Mouse (Mus musculus): ENCODE measurements around the gene Shpk. TPM values are rescaled to one million over a fixed set of nuclear protein-coding genes. Genes with fewer than 3 reads are reported as not detected.

Gene Shpk
- polyA plus RNA-seq, 1 experiment from 2014 or later, result 8.2 TPM

- no peak overlapping the region for H3K27ac ChIP-seq (ENCODE audit: low read depth)
- ATAC-seq (no peak), DNase-seq (no peak)
- WGBS (ENCODE audit: insufficient replicate concordance), result 81% methylated on average over 8 of the region's 8 CpGs
- no peak overlapping the region for H3K4me3 ChIP-seq (ENCODE audit: low read depth, low read length)
- no peaks in the 10 kb centered on the region for H3K9me3 ChIP-seq (ENCODE audit: low read length)
- peaks cover 3% of the 10 kb centered on the region; the same call in 1 of the 2 replicates for H3K36me3 ChIP-seq (replicated peaks; ENCODE audit: insufficient read depth, low read length)
- peaks cover 13% of the 10 kb centered on the region for H3K4me1 ChIP-seq (ENCODE audit: insufficient read depth)
- H3K9ac ChIP-seq (replicated peaks), result no peak overlapping the region
- TF ChIP-seq EP300 (IDR thresholded peaks at IDR 0.05; ENCODE audit: low read depth) (no peak), CTCF (IDR thresholded peaks at IDR 0.05; ENCODE audit: low read depth) (no peak)
- no peak overlapping the region for H3K4me2 ChIP-seq (ENCODE audit: low read depth, low read length)
- no peaks in the 10 kb centered on the region for H3K27me3 ChIP-seq (ENCODE audit: insufficient read depth, low read length)
Observed at GRCm38 (mm10) chr11:73203895-73204294, 4.6 kb downstream of the Shpk start.

- 76% methylated on average over 7 of the region's 7 CpGs for WGBS (ENCODE audit: insufficient replicate concordance)
- H3K4me1 ChIP-seq (ENCODE audit: insufficient read depth), result peaks cover 8% of the 10 kb centered on the region
- H3K27ac ChIP-seq (ENCODE audit: low read depth), result no peak overlapping the region
- H3K4me2 ChIP-seq (ENCODE audit: low read depth, low read length), result no peak overlapping the region
- H3K27me3 ChIP-seq (ENCODE audit: insufficient read depth, low read length), result no peaks in the 10 kb centered on the region
- ATAC-seq (no peak), DNase-seq (no peak)
- TF ChIP-seq EP300 (IDR thresholded peaks at IDR 0.05; ENCODE audit: low read depth) (no peak), CTCF (IDR thresholded peaks at IDR 0.05; ENCODE audit: low read depth) (no peak)
- H3K9ac ChIP-seq (replicated peaks), result no peak overlapping the region
- H3K9me3 ChIP-seq (ENCODE audit: low read length), result no peaks in the 10 kb centered on the region
- no peak overlapping the region for H3K4me3 ChIP-seq (ENCODE audit: low read depth, low read length)
- peaks cover 3% of the 10 kb centered on the region; the same call in 1 of the 2 replicates for H3K36me3 ChIP-seq (replicated peaks; ENCODE audit: insufficient read depth, low read length)
Observed at GRCm38 (mm10) chr11:73205194-73205593, 5.9 kb downstream of the Shpk start.

- ATAC-seq, result no peak
- peaks cover 3% of the 10 kb centered on the region; the same call in 1 of the 2 replicates for H3K36me3 ChIP-seq (replicated peaks; ENCODE audit: insufficient read depth, low read length)
- 74% methylated on average over 2 of the region's 2 CpGs for WGBS (ENCODE audit: insufficient replicate concordance)
Observed at GRCm38 (mm10) chr11:73207621-73208020, 8.4 kb downstream of the Shpk start.

GRCm38 (mm10) chr11:73213956-73214355, 14.7 kb downstream of the Shpk start:
- no peaks in the 10 kb centered on the region for H3K9me3 ChIP-seq (ENCODE audit: low read length)
- WGBS (ENCODE audit: insufficient replicate concordance), result 86% methylated on average over 3 of the region's 3 CpGs
- H3K36me3 ChIP-seq (replicated peaks; ENCODE audit: insufficient read depth, low read length), result peaks cover 7% of the 10 kb centered on the region; the same call in 1 of the 2 replicates
- DNase-seq (no peak), ATAC-seq (no peak)
- H3K9ac ChIP-seq (replicated peaks), result no peak overlapping the region
- no peak overlapping the region for H3K4me3 ChIP-seq (ENCODE audit: low read depth, low read length)
- TF ChIP-seq CTCF (IDR thresholded peaks at IDR 0.05; ENCODE audit: low read depth) (no peak), EP300 (IDR thresholded peaks at IDR 0.05; ENCODE audit: low read depth) (no peak)
- H3K4me1 ChIP-seq (ENCODE audit: insufficient read depth), result no peaks in the 10 kb centered on the region
- H3K4me2 ChIP-seq (ENCODE audit: low read depth, low read length), result no peak overlapping the region
- no peaks in the 10 kb centered on the region for H3K27me3 ChIP-seq (ENCODE audit: insufficient read depth, low read length)
- H3K27ac ChIP-seq (ENCODE audit: low read depth), result no peak overlapping the region

More at GRCm38 (mm10) chr11:73207621-73208020, 8.4 kb downstream of the Shpk start:
- Histone ChIP-seq H3K4me2 (ENCODE audit: low read depth, low read length) (no peak overlapping the region), H3K4me3 (ENCODE audit: low read depth, low read length) (no peak overlapping the region), H3K27ac (ENCODE audit: low read depth) (no peak overlapping the region), H3K27me3 (ENCODE audit: insufficient read depth, low read length) (no peaks in the 10 kb centered on the region), H3K4me1 (ENCODE audit: insufficient read depth) (no peaks in the 10 kb centered on the region), H3K9me3 (ENCODE audit: low read length) (no peaks in the 10 kb centered on the region), H3K9ac (replicated peaks) (no peak overlapping the region)
- no peak for DNase-seq
- peak; percentile 62 for TF ChIP-seq CTCF (IDR thresholded peaks at IDR 0.05; ENCODE audit: low read depth)
- TF ChIP-seq EP300 (IDR thresholded peaks at IDR 0.05; ENCODE audit: low read depth), result no peak

- ATAC-seq, result no peak
- 60% methylated on average over 2 of the region's 2 CpGs for WGBS (ENCODE audit: insufficient replicate concordance)
- no peaks in the 10 kb centered on the region for H3K27me3 ChIP-seq (ENCODE audit: insufficient read depth, low read length)
- H3K4me2 ChIP-seq (ENCODE audit: low read depth, low read length), result no peak overlapping the region
- H3K9me3 ChIP-seq (ENCODE audit: low read length), result no peaks in the 10 kb centered on the region
- H3K4me1 ChIP-seq (ENCODE audit: insufficient read depth), result no peaks in the 10 kb centered on the region
- TF ChIP-seq CTCF (IDR thresholded peaks at IDR 0.05; ENCODE audit: low read depth), result peak; percentile 41
- TF ChIP-seq EP300 (IDR thresholded peaks at IDR 0.05; ENCODE audit: low read depth), result no peak
- DNase-seq, result no peak
- H3K27ac ChIP-seq (ENCODE audit: low read depth), result no peak overlapping the region
- peaks cover 16% of the 10 kb centered on the region; the same call in 1 of the 2 replicates for H3K36me3 ChIP-seq (replicated peaks; ENCODE audit: insufficient read depth, low read length)
- no peak overlapping the region for H3K4me3 ChIP-seq (ENCODE audit: low read depth, low read length)
- no peak overlapping the region for H3K9ac ChIP-seq (replicated peaks)
Observed at GRCm38 (mm10) chr11:73219671-73220070, 20.4 kb downstream of the Shpk start.

- DNase-seq (no peak), ATAC-seq (no peak)
- Histone ChIP-seq H3K27me3 (ENCODE audit: insufficient read depth, low read length) (no peaks in the 10 kb centered on the region), H3K36me3 (replicated peaks; ENCODE audit: insufficient read depth, low read length) (0 out of 2 replicates have a peak, but pooled peaks cover 12% of the 10 kb centered on the region), H3K9ac (replicated peaks) (no peak overlapping the region), H3K4me1 (ENCODE audit: insufficient read depth) (no peaks in the 10 kb centered on the region), H3K27ac (ENCODE audit: low read depth) (no peak overlapping the region), H3K4me2 (ENCODE audit: low read depth, low read length) (no peak overlapping the region), H3K9me3 (ENCODE audit: low read length) (no peaks in the 10 kb centered on the region), H3K4me3 (ENCODE audit: low read depth, low read length) (no peak overlapping the region)
- TF ChIP-seq EP300 (IDR thresholded peaks at IDR 0.05; ENCODE audit: low read depth), result no peak
- no peak for TF ChIP-seq CTCF (IDR thresholded peaks at IDR 0.05; ENCODE audit: low read depth)
- 84% methylated on average over 1 of the region's 1 CpGs for WGBS (ENCODE audit: insufficient replicate concordance)
Observed at GRCm38 (mm10) chr11:73220651-73221050, 21.4 kb downstream of the Shpk start.

Data from liver, postnatal 0 days (tissue).